Mouse (Mus musculus) gastrocnemius, adult 18-20 months (tissue): Measurements from ENCODE around the gene D3Ertd254e. TPM values are rescaled to one million over a fixed set of nuclear protein-coding genes. Genes with fewer than 3 reads are reported as not detected.

Source experiments
- DNase-seq: peaks from one replicate; pipeline ENCODE4 v3.0.0; 2021; ENCODE audit warnings: low spot score
- total RNA-seq, 2 experiments: library from RNA; stranded (reverse); gene quantifications; 2 replicates each; pipeline ENCODE4 v1.2.3; 2021

Gene D3Ertd254e
- total RNA-seq, 2 experiments from 2014 or later, result 1.7 to 1.8 TPM

DNA sequence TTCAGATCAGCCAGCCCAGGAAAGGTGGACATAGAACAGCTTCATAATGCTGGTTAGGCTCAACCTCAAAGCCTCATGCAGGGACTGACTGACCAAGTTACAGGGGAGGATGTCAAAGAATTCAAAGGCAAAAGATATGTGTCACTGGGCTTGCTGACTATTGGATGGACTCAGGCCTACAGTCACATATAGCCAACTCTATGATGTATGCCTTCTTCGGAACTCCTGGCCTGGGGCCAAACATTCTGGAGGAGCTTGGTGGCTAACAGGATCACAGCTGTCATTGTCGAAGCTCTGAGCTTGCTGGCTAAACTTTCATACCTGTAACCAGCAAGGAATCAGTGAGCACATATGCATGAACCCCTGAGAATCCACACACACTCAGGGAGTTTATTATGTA lies 60.1 kb downstream of the D3Ertd254e start:
- no peak for DNase-seq

DNA sequence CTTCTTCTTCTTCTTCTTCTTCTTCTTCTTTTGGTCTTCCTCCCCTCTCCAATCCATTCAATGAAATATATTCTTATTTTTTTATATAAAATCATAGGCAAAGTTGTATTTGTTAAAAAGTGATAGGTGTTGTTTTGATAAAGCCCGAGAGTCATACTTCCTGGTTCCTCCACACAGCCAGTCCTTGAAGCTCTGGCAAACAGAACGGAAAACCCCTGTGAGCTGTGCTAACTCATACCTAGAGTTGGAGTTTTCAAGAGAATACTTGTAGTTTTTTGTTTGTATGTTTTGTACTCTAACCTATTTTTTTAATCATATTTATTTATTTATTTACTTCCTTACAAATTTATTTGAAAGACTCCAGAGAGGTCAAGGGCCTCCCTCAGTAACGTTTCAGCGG lies 61.9 kb downstream of the D3Ertd254e start:
- no peak for DNase-seq

Other genes starting within 250 kb of the D3Ertd254e start
- 10 to 100 TPM; 71.4 to 86.1 TPM for gene Dcun1d1, start 213.6 kb upstream of the D3Ertd254e start, total RNA-seq
- gene Mccc1, start 150.3 kb upstream of the D3Ertd254e start, total RNA-seq, result 10 to 100 TPM; 34.3 to 35.3 TPM
- not detected for gene Ccdc144b, start 97.5 kb upstream of the D3Ertd254e start, total RNA-seq
- gene Acad9, start 85.0 kb upstream of the D3Ertd254e start, total RNA-seq, result 10 to 100 TPM; 23.7 to 26.6 TPM
- not detected for gene Qrfpr, start 71.3 kb downstream of the D3Ertd254e start, total RNA-seq